Mouse (Mus musculus) lung, embryonic 16.5 days (tissue): ENCODE data around the gene Tle4. TPM values are rescaled to one million over a fixed set of nuclear protein-coding genes. Genes with fewer than 3 reads are reported as not detected.

Experiments
- ATAC-seq: fragments of 200-750 bp; cut with Nextera tagmentation; 2 replicates; pipeline ENCODE4 v1.8.0; 2017; ENCODE audit warnings: low read depth, mild to moderate bottlenecking, moderate library complexity
- H3K27ac ChIP-seq: fragments of 300-500 bp; sonication (generic); 2 replicates; pipeline ENCODE4 v1.5.1; 2014; ENCODE audit warnings: mild to moderate bottlenecking, control low read depth, low read length
- H3K27me3 ChIP-seq: fragments of 300-500 bp; sonication (generic); 2 replicates; pipeline ENCODE4 v1.6.1; 2014; ENCODE audit warnings: low read depth, low read length, mixed read lengths; ENCODE audit not compliant: control insufficient read depth, insufficient read depth
- H3K36me3 ChIP-seq: fragments of 300-500 bp; sonication (generic); 2 replicates; pipeline ENCODE4 v1.6.1; 2014; ENCODE audit warnings: low read length; ENCODE audit not compliant: control insufficient read depth, insufficient read depth
- H3K4me1 ChIP-seq: fragments of 300-500 bp; sonication (generic); replicated peaks from 2 replicates; pipeline ENCODE4 v1.6.1; 2014; ENCODE audit warnings: low read length, mixed read lengths; ENCODE audit not compliant: control insufficient read depth, insufficient read depth
- H3K4me2 ChIP-seq: fragments of 300-500 bp; sonication (generic); 2 replicates; pipeline ENCODE4 v1.6.1; 2014; ENCODE audit warnings: low read depth, low read length, control low read depth
- H3K4me3 ChIP-seq: fragments of 300-500 bp; sonication (generic); 2 replicates; pipeline ENCODE4 v1.5.1; 2014; ENCODE audit warnings: mild to moderate bottlenecking, low read length, control low read depth
- H3K9ac ChIP-seq: fragments of 300-500 bp; sonication (generic); 2 replicates; pipeline ENCODE4 v1.6.1; 2014; ENCODE audit warnings: low read length, control low read depth
- H3K9me3 ChIP-seq: fragments of 300-500 bp; sonication (generic); 2 replicates; pipeline ENCODE4 v1.6.1; 2016; ENCODE audit warnings: low read length; ENCODE audit not compliant: control insufficient read depth
- WGBS: fragments of 180-500 bp; shearing (Covaris S2); extraction: QIAGEN DNeasy Blood & Tissue Kit; methylation state at CpG from one replicate; pipeline ENCODE4 v1.1.7; 2014; 5-methylcytosine and 5-hydroxymethylcytosine counted together
- polyA plus RNA-seq: library from polyadenylated mRNA; unstranded; fragments of >200 nt; fragmentation: Nextera tagmentation; extraction: Ambion mirVana; gene quantifications from 2 replicates; pipeline ENCODE4 v1.2.1, GENCODE M21; 2015

Tle4 gene
- polyA plus RNA-seq, 1 experiment from 2014 or later: 12.3 TPM

DNA sequence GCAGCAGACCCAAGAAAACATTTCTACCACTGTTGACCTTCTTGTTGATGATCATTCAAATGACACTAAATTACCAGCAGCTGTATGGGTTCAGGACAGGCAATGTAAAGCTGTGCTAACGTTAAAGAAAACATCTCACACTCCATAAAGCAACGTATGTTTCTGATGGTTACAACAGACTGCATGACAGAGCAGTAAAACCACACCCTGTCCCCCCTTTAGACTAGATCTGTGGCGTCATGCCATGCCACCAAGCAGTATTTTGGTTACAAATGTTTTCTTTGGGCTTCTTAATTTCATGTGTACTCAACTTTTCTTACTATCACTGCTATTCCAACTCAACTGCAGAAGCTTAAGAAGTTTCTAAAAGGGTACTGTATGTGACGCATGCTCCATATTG, 19.8 kb downstream of the Tle4 start:
- no peak for ATAC-seq
- Histone ChIP-seq H3K27me3 (no peaks in the 10 kb centered on the region), H3K4me3 (no peak overlapping the region), H3K9me3 (no peaks in the 10 kb centered on the region), H3K36me3 (no peaks in the 10 kb centered on the region), H3K9ac (no peak overlapping the region), H3K4me1 (no peaks in the 10 kb centered on the region), H3K27ac (no peak overlapping the region), H3K4me2 (no peak overlapping the region)
- 57% methylated on average over 4 of the region's 4 CpGs for WGBS

DNA sequence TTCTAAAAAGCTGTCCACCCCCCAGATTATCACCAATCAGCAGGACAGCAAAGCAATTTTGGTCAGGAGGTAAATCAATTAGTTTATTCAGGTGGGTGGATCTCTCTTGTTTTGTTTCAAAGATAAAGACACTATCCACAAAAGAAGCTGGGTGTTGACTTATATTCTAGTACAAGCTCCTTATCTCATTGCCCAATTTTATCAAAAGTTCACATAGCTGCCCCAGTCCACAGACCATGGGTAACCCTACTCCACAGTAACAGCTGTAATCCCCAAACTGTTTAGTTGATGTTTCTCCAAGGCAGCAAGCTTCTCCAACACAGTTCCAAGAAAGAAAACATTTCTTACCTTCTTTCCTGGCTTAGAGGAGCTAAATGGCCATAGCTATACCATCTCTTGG, 21.5 kb downstream of the Tle4 start:
- Histone ChIP-seq H3K4me1 (no peaks in the 10 kb centered on the region), H3K27me3 (no peaks in the 10 kb centered on the region), H3K9me3 (no peaks in the 10 kb centered on the region), H3K9ac (no peak overlapping the region), H3K36me3 (no peaks in the 10 kb centered on the region), H3K27ac (no peak overlapping the region), H3K4me2 (no peak overlapping the region), H3K4me3 (no peak overlapping the region)
- no peak for ATAC-seq

DNA sequence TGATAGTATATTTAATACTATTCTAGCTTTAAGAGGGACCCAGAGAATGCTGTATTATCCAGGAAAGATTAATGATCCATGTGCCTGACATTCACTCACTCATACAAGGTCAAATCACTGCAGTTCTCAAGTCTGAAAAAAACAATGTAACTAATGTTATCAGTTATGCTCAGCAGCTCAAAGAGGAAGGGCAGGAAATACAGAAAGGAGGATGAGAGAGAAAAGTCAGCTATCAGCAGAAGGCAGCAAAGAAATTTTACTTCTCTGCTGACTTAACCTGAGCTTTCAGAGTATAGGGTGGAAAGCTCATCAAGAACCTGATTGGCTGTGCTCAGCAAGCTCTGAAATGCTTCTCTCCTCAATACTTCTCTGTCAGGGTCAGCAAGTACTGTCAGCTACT, 29.0 kb downstream of the Tle4 start:
- no peaks in the 10 kb centered on the region for H3K4me1 ChIP-seq
- no peaks in the 10 kb centered on the region for H3K27me3 ChIP-seq
- H3K9me3 ChIP-seq: no peaks in the 10 kb centered on the region
- H3K36me3 ChIP-seq: no peaks in the 10 kb centered on the region
- no peak overlapping the region for H3K27ac ChIP-seq
- H3K4me2 ChIP-seq: no peak overlapping the region
- H3K4me3 ChIP-seq: no peak overlapping the region
- H3K9ac ChIP-seq: no peak overlapping the region
- ATAC-seq: no peak

DNA sequence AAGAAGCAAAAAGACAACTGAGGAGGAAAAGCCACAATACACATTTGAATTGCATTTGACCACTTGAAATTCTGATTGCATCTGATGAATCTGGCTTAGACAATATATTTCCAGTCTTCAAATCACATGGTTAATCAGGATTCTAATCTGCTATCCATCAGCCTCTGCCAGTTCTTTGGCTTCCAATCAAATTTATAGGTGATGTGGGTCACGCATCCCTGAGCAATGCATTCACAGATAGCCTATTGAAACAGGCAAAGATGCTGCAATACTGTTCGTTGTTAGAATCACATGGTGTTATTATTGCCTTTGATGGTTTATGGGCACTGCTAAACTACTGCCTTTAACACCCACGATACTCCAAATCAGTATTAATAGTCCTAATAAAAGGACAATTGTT, 30.8 kb downstream of the Tle4 start:
- no peak overlapping the region for H3K4me2 ChIP-seq
- no peak for ATAC-seq
- no peak overlapping the region for H3K4me3 ChIP-seq
- no peak overlapping the region for H3K27ac ChIP-seq
- no peaks in the 10 kb centered on the region for H3K27me3 ChIP-seq
- no peaks in the 10 kb centered on the region for H3K4me1 ChIP-seq
- 83% methylated on average over 3 of the region's 3 CpGs for WGBS
- no peak overlapping the region for H3K9ac ChIP-seq
- H3K36me3 ChIP-seq: no peaks in the 10 kb centered on the region
- no peaks in the 10 kb centered on the region for H3K9me3 ChIP-seq

DNA sequence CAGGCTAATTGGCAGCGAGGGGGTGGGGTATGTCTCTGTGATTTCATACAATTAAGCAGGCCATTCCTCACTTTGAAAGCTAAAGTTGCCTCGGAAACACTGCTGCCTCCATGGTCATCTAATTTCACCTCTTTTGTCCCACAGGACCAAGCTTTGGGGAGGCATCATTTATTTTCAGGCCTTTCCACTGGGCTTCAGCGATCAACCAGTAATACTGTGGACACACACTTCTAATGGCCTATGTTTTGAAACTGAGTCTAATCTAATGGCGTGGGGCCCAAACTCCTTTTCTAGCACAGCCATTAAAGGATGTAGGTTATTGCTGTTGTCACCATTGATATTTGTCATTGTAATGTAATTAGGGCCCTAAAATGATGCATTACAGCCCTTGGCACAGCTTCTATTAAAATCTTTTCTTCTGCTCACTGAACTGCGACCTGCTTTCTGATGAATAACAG, 31.3 kb downstream of the Tle4 start:
- Histone ChIP-seq H3K4me2 (no peak overlapping the region), H3K4me3 (no peak overlapping the region), H3K27ac (no peak overlapping the region), H3K27me3 (no peaks in the 10 kb centered on the region), H3K36me3 (no peaks in the 10 kb centered on the region), H3K9ac (no peak overlapping the region), H3K4me1 (no peaks in the 10 kb centered on the region), H3K9me3 (no peaks in the 10 kb centered on the region)
- ATAC-seq: no peak
- WGBS: 53% methylated on average over 5 of the region's 5 CpGs

DNA sequence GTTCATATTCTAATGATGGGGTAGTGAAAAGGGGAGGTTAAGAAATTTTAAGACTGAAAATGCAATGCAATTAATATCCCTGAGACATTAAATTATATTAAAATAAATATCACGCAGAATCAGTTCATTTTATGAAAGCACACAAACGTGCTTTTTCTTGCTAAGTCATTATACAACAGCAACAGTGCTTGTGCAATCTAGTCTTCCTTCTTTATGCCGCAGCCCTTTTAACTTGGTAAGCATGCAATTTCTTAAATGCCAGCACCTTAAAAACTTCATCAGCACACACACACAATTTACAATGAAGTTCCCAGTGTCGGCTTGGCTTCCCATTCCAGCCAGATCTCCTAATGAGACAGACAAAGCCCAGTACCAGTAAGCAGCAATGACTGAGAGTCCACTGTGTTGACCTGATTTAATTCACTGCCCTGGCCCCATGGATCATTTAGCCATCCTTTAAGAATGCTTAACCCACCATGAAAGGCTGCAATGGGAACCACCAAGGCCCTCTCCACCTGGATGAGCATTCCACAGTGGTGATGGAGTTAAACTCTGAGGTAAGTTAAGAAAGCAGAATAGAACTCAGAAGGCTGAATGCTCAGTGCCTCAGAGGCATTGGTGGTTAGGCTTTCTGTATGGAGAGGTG, 32.3 kb downstream of the Tle4 start:
- H3K36me3 ChIP-seq: no peaks in the 10 kb centered on the region
- ATAC-seq: no peak
- WGBS: 81% methylated on average over 4 of the region's 4 CpGs
- no peak overlapping the region for H3K4me2 ChIP-seq
- H3K9ac ChIP-seq: no peak overlapping the region
- H3K9me3 ChIP-seq: no peaks in the 10 kb centered on the region
- H3K27ac ChIP-seq: no peak overlapping the region
- no peaks in the 10 kb centered on the region for H3K4me1 ChIP-seq
- no peak overlapping the region for H3K4me3 ChIP-seq
- no peaks in the 10 kb centered on the region for H3K27me3 ChIP-seq

DNA sequence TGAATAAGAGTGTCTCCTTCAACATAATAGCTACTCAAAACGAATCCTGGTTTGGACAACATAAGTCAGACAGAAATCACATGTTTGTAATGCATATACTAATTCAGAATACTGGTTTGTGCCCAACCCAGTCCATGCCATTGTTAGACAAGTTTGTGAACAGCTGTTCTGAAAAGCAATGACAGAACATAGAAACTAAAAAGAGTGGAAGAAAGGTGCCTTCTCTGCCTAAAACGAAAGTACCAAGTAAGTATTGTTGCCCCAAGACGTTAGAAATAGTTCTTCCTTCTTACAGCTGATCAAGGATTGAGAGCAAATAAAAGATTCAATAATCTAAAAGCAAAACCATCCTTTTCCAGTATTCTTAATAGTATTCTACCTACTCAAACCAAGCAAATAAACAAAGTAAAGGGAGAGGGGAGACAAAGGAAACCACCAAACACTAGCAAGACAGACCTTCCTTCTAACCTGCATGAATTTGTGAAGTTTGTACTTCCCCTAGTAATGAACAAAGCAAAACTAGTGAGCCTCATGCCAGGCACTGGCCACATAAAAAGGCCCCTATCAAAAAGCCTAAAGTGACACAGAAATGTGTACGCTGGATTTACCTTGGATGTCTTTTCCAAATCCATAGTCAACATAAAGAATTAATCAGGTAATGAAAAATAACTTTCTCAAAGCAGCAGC, 34.4 kb downstream of the Tle4 start:
- Histone ChIP-seq H3K27me3 (no peaks in the 10 kb centered on the region), H3K9me3 (no peaks in the 10 kb centered on the region), H3K4me3 (no peak overlapping the region), H3K9ac (no peak overlapping the region), H3K36me3 (no peaks in the 10 kb centered on the region), H3K27ac (no peak overlapping the region), H3K4me2 (no peak overlapping the region), H3K4me1 (no peaks in the 10 kb centered on the region)
- no peak for ATAC-seq
- 84% methylated on average over 4 of the region's 4 CpGs for whole genome bisulfite sequencing

DNA sequence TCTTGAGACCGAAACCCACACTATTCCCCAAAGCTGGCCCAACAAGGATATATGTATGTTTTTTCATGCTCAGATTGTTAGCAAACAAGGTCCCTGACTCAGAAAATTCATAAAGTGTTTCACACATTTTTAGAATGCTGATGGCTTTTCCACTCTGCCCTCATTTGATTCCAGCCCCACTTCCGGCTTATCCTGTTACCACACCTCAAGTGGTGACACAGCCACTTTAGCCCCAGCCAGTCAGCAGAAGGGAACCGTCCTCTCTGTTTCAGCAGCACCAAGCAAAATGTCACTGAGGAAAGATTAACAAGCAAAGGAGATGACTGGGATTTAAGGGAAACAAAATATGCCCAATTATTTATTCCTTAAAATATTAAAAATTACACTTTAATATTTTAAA, 50.0 kb downstream of the Tle4 start:
- Histone ChIP-seq H3K9me3 (no peaks in the 10 kb centered on the region), H3K36me3 (no peaks in the 10 kb centered on the region), H3K27me3 (no peaks in the 10 kb centered on the region), H3K9ac (no peak overlapping the region), H3K4me3 (no peak overlapping the region), H3K4me2 (no peak overlapping the region), H3K27ac (no peak overlapping the region), H3K4me1 (no peaks in the 10 kb centered on the region)
- WGBS: 65% methylated on average over 3 of the region's 3 CpGs
- no peak for ATAC-seq

DNA sequence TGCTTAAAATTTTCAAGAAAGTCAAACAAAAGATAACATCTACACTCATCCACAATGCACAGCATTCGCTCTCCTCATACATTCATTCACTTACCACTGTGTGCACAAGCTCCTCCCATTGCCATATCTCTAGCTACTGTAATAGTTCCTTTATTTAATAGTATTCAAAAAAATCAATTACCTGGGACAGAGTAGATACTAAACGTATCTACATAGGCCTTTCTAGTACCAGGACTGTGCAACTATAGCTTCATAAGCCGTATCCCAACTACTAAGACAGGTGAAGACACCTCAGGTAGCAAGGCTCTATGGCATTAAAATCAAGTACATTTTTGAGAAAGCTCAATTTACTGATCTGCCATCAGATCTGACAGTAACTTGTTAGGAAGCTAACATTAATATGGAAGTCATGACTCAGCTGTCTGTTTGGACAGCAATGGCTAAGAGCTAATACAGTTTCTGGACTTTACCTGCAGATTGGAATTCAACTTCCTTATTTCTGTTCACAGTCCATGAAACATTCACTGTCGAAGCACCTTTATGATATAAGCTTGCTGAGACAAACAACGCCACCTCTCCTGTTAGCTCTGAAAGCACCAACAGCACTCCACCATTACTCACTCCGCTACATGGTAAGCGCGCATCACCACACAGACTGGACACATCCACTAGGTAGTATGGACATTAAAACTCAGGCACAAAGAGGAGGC, 50.6 kb downstream of the Tle4 start:
- H3K27ac ChIP-seq: no peak overlapping the region
- H3K4me2 ChIP-seq: no peak overlapping the region
- H3K4me1 ChIP-seq: no peaks in the 10 kb centered on the region
- no peak overlapping the region for H3K4me3 ChIP-seq
- 92% methylated on average over 8 of the region's 8 CpGs for WGBS
- no peak for ATAC-seq
- no peaks in the 10 kb centered on the region for H3K36me3 ChIP-seq
- no peaks in the 10 kb centered on the region for H3K9me3 ChIP-seq
- no peak overlapping the region for H3K9ac ChIP-seq
- H3K27me3 ChIP-seq: no peaks in the 10 kb centered on the region
